Mouse (Mus musculus): ENCODE results near the gene Nol10.

GRCm38 (mm10) chr12:17333459-17333858, 14.8 kb upstream of the Nol10 start:
- TF ChIP-seq CTCF (IDR thresholded peaks at IDR 0.05; ENCODE audit: low read depth): no peak
- no peak for TF ChIP-seq EP300 (IDR thresholded peaks at IDR 0.05; ENCODE audit: low read depth)

All from heart, postnatal 0 days (tissue).